Mouse (Mus musculus) gastrocnemius, postnatal 4 days (tissue): ENCODE results near the gene Ttc7b. TPM values are rescaled to one million over a fixed set of nuclear protein-coding genes. Genes with fewer than 3 reads are reported as not detected.

ENCODE experiments used
- total RNA-seq, 2 experiments: library from RNA; stranded (reverse); gene quantifications; 2 replicates each; pipeline ENCODE4 v1.2.3; 2021

The Ttc7b gene
- total RNA-seq, 2 experiments from 2014 or later = 56.6 to 59.0 TPM

Other genes with a start within 250 kb of the Ttc7b start
- gene Rps6ka5, start 206.2 kb upstream of the Ttc7b start, total RNA-seq = 10 to 100 TPM; 11.0 to 14.1 TPM